Mouse (Mus musculus) ovary, adult 18-20 months (tissue): ENCODE measurements at regions not wholly inside any gene's neighbourhood (a gene's known extent, or its start where the extent isn't known, plus 50 kb on each side); places are given as distances from the start of the nearest gene placed in this dataset.

Experiments
- DNase-seq: peaks from one replicate; pipeline ENCODE4 v3.0.0; 2022; ENCODE audit warnings: low spot score, mixed read lengths

GRCm38 (mm10) chr13:84646899-84647298 is 424.8 kb downstream of the Tmem161b start:
- DNase-seq: no peak

- no peak for DNase-seq
Measured at GRCm38 (mm10) chr13:84648056-84648455, 426.0 kb downstream of the Tmem161b start.

GRCm38 (mm10) chr13:84663967-84664366 is 441.9 kb downstream of the Tmem161b start:
- no peak for DNase-seq

GRCm38 (mm10) chr13:84680971-84681370 is 458.9 kb downstream of the Tmem161b start:
- DNase-seq: no peak

GRCm38 (mm10) chr13:84685930-84686329 is 463.8 kb downstream of the Tmem161b start:
- DNase-seq: no peak

- no peak for DNase-seq
Measured at GRCm38 (mm10) chr13:84693462-84693861, 471.4 kb downstream of the Tmem161b start.

GRCm38 (mm10) chr13:84698472-84699080 is 476.5 kb downstream of the Tmem161b start:
- no peak for DNase-seq

GRCm38 (mm10) chr13:84741231-84741630 is 448.0 kb upstream of the Ccnh start:
- no peak for DNase-seq

- DNase-seq: no peak
Measured at GRCm38 (mm10) chr13:84748331-84748730, 440.9 kb upstream of the Ccnh start.

- no peak for DNase-seq
Measured at GRCm38 (mm10) chr13:84749214-84749613, 440.0 kb upstream of the Ccnh start.

GRCm38 (mm10) chr13:84750136-84750535 is 439.1 kb upstream of the Ccnh start:
- DNase-seq: no peak

GRCm38 (mm10) chr13:84751576-84752490 is 437.4 kb upstream of the Ccnh start:
- no peak for DNase-seq

GRCm38 (mm10) chr13:84752491-84752820 is 436.8 kb upstream of the Ccnh start:
- no peak for DNase-seq

- DNase-seq: no peak
Measured at GRCm38 (mm10) chr13:84753751-84754500, 435.3 kb upstream of the Ccnh start.

GRCm38 (mm10) chr13:84754821-84755725 is 434.1 kb upstream of the Ccnh start:
- DNase-seq: no peak

GRCm38 (mm10) chr13:84756796-84757335 is 432.3 kb upstream of the Ccnh start:
- DNase-seq: no peak

- DNase-seq: no peak
Measured at GRCm38 (mm10) chr13:84757896-84758567, 431.2 kb upstream of the Ccnh start.

GRCm38 (mm10) chr13:84758568-84758900 is 430.7 kb upstream of the Ccnh start:
- DNase-seq: no peak

GRCm38 (mm10) chr13:84759061-84759460 is 430.1 kb upstream of the Ccnh start:
- no peak for DNase-seq

GRCm38 (mm10) chr13:84760471-84760870 is 428.7 kb upstream of the Ccnh start:
- no peak for DNase-seq

- no peak for DNase-seq
Measured at GRCm38 (mm10) chr13:84760978-84761377, 428.2 kb upstream of the Ccnh start.
